Mouse (Mus musculus): ENCODE results near the gene Runx1.

Runx1 gene

GRCm38 (mm10) chr16:92753139-92753538, 72.8 kb downstream of the Runx1 start:
- in situ Hi-C loops (cut with MboI, MseI) = no loop called here

- in situ Hi-C loops (cut with MboI, MseI) = no loop called here
These were observed 77.7 kb downstream of the Runx1 start for GRCm38 (mm10) chr16:92748272-92748671.

DNA sequence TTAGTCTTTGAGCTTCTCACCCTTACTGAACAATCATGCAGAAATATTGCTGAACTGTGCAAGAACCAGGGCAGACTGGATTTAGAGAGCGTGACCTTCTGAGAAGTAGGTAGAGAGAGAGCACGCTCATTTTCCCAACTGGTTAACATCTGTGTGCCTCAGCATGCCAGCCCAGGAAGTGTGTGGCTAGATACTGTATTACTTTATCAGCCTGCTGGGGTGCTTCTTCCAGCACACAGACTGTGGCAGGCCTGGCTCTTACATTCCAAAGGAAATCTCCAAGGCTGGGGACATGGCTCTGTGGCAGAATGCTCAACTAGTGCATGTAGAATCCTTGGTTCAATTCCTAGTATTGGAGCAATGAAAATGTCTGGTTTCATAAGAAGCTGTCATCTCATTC, 78.9 kb downstream of the Runx1 start:
- in situ Hi-C loops (cut with MboI, MseI) = no loop called here

- in situ Hi-C loops (cut with MboI, MseI) = no loop called here
These were observed 80.7 kb downstream of the Runx1 start for GRCm38 (mm10) chr16:92745239-92745638.

DNA sequence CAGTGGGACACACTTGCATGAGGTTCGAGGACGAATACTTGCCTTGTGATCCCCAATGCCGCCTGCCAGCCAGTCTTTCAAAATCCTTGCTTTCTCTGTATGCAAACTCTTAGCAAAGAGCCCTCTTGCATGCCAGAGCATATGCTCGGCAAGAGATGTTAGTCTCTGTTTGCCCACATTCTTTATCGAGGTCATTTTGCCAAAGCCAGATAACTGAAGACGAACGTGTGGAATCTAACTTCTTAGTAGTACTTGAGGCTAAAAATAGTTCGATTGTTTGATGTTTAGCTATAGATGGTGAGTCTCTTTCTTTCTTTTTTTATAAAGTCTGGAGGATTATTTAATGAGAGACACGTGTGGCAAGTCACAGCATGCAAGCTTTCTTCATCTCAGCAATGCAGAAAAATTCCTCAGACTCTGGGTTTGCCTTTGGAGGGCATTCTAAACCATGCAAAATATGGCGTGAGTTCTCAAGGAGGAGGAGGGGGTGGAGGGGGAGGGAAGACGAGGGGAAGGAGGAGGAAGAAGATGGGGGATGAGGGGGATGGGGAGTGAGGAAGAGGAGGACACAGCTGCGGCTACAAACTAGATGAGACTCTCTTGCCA, 81.7 kb downstream of the Runx1 start:
- in situ Hi-C loops (cut with MboI, MseI) = loop anchor here (5.0 kb wide), 1 partner anchor 47 kb away; no protein-coding TSS in a partner anchor

GRCm38 (mm10) chr16:92743755-92744154, 82.2 kb downstream of the Runx1 start:
- in situ Hi-C loops (cut with MboI, MseI) = loop anchor here (5.0 kb wide), 1 partner anchor 46 kb away; no protein-coding TSS in a partner anchor

DNA sequence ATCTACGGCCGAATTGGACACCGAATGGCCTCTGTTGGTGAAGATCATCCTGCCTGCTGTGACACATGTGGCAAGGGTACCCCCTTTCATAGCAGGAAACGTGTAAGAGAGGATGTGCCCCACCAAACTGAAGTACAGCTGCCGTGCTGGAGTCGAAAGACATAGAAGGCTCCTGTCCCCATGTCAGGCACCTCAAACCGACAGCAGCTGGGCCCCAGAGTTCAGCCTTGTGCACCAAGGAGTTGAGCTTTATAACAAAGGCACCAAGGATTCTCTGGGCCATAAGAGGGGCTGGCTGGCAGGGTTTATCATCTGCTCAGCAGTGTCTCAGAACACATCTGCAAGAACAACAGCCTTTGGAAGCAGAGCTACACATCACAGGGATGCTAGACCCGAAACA, 84.6 kb downstream of the Runx1 start:
- in situ Hi-C loops (cut with MboI, MseI) = loop anchor here (5.0 kb wide), 1 partner anchor 44 kb away; no protein-coding TSS in a partner anchor

GRCm38 (mm10) chr16:92740541-92740940, 85.4 kb downstream of the Runx1 start:
- in situ Hi-C loops (cut with MboI, MseI) = loop anchor here (5.0 kb wide), 1 partner anchor 43 kb away; no protein-coding TSS in a partner anchor

GRCm38 (mm10) chr16:92739997-92740396, 86.0 kb downstream of the Runx1 start:
- in situ Hi-C loops (cut with MboI, MseI) = loop anchor here (5.0 kb wide), 1 partner anchor 43 kb away; no protein-coding TSS in a partner anchor

DNA sequence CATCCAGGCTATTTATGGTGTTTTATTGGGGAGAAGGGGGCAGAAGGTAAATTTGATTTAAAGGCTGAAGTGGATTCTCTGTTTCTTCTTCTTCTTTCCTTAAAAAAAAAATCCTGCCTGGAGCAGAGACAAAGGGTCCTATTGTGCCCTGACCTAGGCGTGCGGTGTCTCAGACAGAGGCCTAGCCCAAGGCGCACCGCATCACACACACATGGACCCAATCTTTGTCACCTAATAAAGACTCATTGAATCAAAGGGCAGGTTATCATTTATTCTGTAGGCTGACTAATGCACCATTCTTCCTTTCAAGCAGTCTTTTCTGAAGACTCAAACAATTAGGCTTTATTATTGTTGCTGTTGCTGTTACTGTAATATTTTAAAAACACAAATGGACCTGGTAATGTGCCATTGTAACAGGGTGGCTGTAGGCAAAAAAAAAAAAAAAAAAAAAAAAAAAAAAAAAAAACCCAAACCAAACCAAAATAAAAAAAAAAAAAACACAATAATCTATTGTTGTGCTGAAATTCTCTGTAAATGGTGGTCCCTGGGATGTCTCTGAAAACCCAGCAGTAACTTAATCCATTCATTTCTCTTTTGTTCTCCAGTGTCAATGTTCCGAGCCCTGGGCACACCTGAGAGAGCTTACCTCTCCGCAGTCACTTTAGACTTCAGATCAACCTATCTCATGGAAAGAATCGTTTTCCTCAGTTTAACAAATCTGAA, 86.7 kb downstream of the Runx1 start:
- in situ Hi-C loops (cut with MboI, MseI) = no loop called here

DNA sequence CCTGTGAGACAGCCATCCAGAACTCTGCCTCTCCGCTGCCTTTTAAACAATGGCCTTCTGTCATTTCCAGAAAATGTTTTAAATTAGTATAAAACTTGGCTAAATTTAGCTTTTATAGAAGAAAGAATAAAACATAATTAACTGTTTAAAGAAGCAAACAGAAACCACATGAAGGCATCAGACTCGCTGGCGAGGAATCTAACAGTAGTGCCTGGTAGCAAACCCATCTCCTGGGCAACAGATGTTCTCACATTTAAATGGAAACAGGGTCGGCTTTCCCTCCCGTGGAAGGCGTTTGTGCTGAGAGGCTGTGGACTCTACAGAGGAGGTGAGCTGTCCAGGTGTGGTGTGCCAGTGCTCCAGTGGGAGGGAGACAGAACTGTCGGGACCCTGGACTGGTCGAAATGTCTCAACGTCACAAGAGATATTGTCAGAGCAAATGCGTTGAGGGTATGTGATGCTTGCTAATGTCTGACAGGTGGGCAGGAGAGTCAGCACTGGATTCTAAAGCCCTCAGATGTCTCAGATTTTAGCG, 87.4 kb downstream of the Runx1 start:
- in situ Hi-C loops (cut with MboI, MseI) = no loop called here

DNA sequence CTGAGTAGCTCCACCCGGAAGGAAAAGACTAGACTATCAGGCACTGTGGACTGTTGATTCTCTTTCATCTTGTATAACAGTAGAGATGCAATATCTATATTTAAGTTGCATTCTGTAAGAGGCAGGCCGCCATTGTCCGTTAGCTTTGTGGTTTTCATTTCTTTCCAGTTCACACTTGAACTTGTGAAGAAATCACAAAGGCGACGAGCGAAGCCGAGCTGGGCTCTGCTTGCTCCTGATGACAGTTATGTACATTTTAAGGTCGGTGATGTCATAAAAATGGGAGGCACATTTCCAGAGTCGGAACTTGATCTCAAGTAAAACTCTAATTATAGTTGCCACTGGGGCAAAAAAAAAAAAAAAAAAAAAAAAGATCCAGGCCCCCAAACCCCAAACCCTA, 99.1 kb downstream of the Runx1 start:
- in situ Hi-C loops (cut with MboI, MseI) = loop anchor here (10.0 kb wide), 1 partner anchor 588 kb away; no protein-coding TSS in a partner anchor

GRCm38 (mm10) chr16:92724526-92724925, 101.4 kb downstream of the Runx1 start:
- in situ Hi-C loops (cut with MboI, MseI) = loop anchor here (10.0 kb wide), 1 partner anchor 590 kb away; no protein-coding TSS in a partner anchor

DNA sequence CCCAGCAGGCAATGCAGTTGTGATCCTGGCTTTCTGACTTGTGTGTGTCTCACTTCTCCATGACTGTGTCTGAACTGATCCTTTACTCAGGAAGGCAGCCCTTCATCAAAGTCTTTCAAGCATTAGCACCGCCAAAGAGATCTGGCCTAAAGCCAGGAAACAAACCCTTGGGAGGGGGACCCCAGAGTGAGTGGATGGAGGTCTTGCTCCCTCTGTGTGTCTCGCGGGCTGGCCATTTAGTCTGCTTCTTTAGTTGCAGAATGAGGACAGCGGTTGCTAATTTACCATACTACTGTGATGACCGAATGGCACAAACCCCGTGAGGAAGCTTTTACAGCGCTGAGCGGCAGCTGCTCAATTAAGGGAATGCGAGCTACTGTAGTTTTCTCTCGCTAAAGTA, 105.3 kb downstream of the Runx1 start:
- in situ Hi-C loops (cut with MboI, MseI) = loop anchor here (10.0 kb wide), 1 partner anchor 594 kb away; no protein-coding TSS in a partner anchor

GRCm38 (mm10) chr16:92719725-92720124, 106.2 kb downstream of the Runx1 start:
- in situ Hi-C loops (cut with MboI, MseI) = loop anchor here (10.0 kb wide), 1 partner anchor 595 kb away; no protein-coding TSS in a partner anchor

- in situ Hi-C loops (cut with MboI, MseI) = no loop called here
These were observed 110.1 kb downstream of the Runx1 start for GRCm38 (mm10) chr16:92715599-92716483.

DNA sequence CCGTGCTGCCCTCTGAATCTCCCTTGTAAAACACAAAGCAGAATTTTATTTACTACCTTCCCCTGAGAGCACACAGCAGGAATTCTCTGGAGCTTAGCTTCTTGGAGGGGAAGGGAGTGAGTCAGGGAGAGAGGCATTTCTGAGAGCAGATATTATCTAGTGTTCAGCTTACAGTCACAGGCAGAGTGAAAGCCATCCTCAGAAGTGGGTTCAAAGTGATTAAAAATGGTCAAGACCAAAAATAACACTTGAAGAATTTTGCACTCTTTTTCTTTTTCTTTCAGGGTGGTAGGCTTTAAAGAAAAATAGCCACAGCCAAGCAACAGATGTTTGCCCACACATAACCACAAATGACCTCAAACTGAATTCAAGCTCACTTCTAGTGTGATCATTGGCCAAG, 115.8 kb downstream of the Runx1 start:
- in situ Hi-C loops (cut with MboI, MseI) = no loop called here

- in situ Hi-C loops (cut with MboI, MseI) = no loop called here
These were observed 117.2 kb downstream of the Runx1 start for GRCm38 (mm10) chr16:92708718-92709117.

DNA sequence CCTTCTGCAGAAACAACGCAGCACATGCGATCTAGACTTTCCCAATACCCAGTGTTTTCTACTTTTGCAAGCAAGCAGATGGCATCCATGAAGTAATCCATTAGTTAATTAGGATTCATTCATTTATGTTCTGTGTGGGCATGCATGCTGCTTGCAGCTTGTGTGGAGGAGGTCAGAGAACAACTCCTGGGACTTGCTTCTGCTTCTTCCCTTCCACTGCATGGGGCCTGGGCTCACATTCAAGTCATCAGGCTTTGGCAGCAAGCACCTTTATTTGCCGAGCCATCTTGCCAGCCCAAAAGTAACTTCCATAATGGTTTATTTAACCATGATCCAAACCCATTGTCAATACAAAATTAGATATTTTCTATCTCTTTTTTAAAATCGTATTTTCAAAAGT, 118.2 kb downstream of the Runx1 start:
- in situ Hi-C loops (cut with MboI, MseI) = no loop called here

GRCm38 (mm10) chr16:92707146-92707545, 118.8 kb downstream of the Runx1 start:
- in situ Hi-C loops (cut with MboI, MseI) = no loop called here

All from regulatory T cell (primary cell).